Mouse (Mus musculus) brown adipose tissue, adult 24 weeks (tissue): ENCODE data around the gene Dcun1d3. TPM values are rescaled to one million over a fixed set of nuclear protein-coding genes. Genes with fewer than 3 reads are reported as not detected.

ENCODE experiments used
- polyA plus RNA-seq: library from polyadenylated mRNA; stranded (reverse); fragments of >200 nt; gene quantifications from 2 replicates; pipeline ENCODE4 v1.2.4, GENCODE M21; 2012; ENCODE audit not compliant: missing spikeins, insufficient read depth, insufficient read length

Gene Dcun1d3
- polyA plus RNA-seq, 1 experiment, result 18.4 TPM

Other genes starting within 250 kb of the Dcun1d3 start
- gene Acsm4, start 206.3 kb downstream of the Dcun1d3 start, polyA plus RNA-seq, result not detected in 2 replicates
- 14.5 and 16.7 TPM in 2 replicates for gene Thumpd1, start 175.5 kb downstream of the Dcun1d3 start, polyA plus RNA-seq
- gene Acsm3, start 135.4 kb downstream of the Dcun1d3 start, polyA plus RNA-seq, result 87.9 and 175 TPM in 2 replicates
- gene Rexo5, start 102.3 kb downstream of the Dcun1d3 start, polyA plus RNA-seq, result 5.4 and 8.4 TPM in 2 replicates
- gene Eri2, start 102.2 kb downstream of the Dcun1d3 start, polyA plus RNA-seq, result 3.3 and 5.4 TPM in 2 replicates
- gene Lyrm1, start 437 bp downstream of the Dcun1d3 start, polyA plus RNA-seq, result 11.7 and 17.5 TPM in 2 replicates
- gene Dnah3, start 199.0 kb upstream of the Dcun1d3 start, polyA plus RNA-seq, result 0.48 TPM in 1 of 2 replicates, not detected in the other
- 10.7 and 14.6 TPM in 2 replicates for gene Tmem159, start 206.1 kb upstream of the Dcun1d3 start, polyA plus RNA-seq
- gene Zp2, start 249.0 kb upstream of the Dcun1d3 start, polyA plus RNA-seq, result not detected in 2 replicates